Mouse (Mus musculus) ZHBTc4 (cell line): ENCODE data around the gene Tex14.
"Not testable (repeated sequence)": the region's sequence is repeated elsewhere in the genome, so short reads cannot be mapped to it uniquely, and the experiment has no call there.

Experiments used
- DNase-seq: peaks from one replicate; pipeline ENCODE4 v3.0.0-alpha.2; 2011; ENCODE audit warnings: low read depth, low spot score

Tex14 gene

DNA sequence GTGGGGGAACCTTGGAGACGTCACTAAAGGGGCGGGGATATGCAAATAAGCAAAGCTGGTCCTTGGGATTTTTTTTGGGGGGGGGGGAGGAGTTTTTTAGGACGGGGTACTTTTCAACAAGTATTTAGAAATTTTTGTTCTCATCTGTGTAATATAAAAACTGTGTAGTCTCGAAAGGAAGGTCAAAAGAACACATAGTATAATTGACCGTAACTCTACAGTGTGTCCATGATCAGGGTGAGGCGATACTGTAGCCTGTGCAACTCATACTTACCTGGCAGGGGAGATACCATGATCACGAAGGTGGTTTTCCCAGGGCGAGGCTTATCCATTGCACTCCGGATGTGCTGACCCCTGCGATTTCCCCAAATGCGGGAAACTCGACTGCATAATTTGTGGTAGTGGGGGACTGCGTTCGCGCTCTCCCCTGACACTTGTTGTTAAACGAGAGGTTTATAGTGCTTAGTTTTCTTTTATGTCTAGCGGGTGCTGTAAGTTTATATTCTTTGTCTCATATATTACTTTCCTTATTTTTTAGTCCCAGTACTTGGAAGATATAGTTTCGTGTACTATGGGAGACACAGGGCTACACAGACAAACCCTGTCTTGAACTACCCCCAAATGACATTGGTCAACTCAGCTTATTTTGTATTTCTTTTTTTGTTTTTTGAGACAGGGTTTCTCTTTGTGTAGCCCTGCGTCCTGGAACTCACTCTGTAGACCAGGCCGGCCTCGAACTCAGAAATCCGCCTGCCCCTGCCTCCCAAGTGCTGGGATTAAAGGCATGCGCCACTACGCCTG, 21.8 kb downstream of the Tex14 start:
- DNase-seq, result peak; percentile 92

DNA sequence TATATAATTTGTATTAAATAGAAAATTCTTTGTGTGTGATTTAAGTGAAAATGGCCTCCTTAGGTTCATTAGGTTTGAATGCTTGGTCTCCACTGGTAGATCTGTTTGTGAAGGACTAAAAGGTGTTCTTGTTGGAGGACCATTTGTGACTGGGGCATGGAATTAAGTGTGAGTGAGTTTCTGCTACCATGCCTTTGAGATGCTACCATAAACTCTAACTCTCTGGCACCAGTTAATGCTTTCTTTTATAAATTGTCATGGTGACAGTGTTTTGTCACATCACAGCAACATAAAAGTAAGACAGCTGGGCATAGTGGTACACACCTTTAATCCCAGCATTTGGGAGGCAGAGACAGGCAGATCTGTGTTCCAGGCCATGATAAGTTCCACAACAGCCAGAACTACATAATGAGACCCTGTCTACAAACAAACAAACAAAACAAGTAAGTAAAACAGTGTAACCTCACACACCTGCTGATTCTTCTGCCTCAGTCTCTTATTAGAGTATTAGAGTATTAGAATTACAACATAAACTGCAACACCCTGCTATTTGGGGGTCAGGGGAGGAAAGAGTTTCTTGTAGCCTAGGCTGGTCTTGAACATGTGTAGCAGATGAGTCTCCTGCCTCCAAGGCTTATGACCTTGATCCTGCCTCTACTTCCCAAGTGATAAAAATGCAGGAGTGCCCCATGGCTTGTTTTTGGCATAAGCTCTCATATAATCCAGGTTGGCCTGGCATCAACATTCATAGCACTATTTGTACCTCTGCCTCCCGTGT, 22.6 kb downstream of the Tex14 start:
- DNase-seq, result no peak

DNA sequence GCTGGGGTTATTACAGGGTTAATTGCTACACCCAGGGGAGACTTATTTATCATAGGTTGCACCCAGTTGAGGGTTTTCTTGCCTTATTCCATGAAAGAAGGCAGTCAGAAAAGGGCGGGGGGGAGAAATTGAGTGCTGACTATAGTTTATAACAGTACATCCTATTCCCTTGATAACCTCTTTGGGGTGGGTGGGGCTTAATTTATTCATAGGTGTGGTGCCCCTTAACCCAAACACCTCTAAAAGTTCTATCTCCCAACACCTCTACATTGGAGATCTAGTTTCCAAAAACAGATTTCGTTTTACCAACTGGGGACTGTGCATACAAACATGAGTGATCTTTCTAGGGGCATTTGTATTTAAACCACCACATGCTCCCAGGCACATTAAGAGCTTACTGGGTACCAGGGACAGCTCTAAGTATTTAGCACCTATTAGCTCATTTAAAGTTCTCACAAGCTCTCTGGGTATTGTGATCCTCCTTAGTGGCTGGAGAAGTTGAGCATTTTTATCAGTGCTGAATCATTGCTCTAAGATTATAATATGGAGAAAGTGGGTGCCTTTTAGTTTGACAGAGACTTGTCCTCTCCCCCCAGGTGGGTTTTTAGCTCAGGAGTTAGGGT, 23.3 kb downstream of the Tex14 start:
- no peak for DNase-seq

DNA sequence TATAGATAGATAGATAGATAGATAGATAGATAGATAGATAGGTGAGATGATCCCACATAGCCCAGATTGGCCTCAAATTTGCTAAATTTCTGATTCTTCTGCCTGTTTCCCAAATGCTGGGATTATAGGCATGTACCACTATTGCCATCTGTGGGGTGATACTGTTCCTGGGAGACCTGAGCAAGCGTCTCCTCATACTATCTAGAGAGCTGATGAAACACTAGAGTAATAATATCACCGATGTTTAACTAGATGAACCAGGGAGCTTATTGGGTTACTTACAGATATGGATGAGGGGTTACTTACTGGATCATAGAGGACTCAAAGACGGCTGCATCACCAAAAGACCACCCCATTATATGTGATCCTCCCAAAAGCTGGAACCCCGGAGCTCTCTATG, 24.5 kb downstream of the Tex14 start:
- DNase-seq, result no peak

DNA sequence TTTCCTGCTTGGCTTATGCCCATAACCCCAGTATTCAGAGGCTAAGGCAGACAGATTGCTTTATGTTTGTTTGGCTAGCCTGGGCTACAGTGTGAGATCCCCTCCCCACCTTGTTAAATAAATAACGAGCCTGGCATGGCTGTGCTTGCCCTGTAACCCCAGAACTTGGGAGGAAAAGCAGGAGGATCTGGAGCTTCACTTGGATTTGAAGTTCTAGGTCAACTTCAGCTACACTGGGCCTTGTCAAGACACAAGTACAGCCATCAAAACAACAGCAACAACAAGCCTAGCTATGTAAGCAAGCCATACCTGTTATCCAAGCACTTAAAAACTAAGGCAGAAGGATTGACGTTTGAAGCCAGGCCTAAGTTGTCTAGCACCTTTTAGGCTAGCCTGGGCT, 25.5 kb downstream of the Tex14 start:
- no peak for DNase-seq

DNA sequence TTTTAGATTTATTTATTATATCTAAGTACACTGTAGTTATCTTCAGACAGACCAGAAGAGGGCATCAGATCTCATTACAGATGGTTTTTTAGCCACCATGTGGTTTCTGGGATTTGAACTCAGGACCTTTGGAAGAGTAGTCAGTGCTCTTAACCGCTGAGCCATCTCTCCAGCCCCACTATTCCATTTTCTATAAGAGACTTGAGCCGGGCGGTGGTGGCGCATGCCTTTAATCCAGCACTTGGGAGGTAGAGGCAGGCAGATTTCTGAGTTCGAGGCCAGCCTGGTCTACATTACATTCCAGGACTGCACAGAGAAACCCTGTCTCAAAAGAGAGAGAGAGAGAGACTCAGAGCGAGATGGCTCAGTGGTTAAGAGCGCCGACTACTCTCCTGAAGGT, 26.9 kb downstream of the Tex14 start:
- DNase-seq, result not testable (repeated sequence)

DNA sequence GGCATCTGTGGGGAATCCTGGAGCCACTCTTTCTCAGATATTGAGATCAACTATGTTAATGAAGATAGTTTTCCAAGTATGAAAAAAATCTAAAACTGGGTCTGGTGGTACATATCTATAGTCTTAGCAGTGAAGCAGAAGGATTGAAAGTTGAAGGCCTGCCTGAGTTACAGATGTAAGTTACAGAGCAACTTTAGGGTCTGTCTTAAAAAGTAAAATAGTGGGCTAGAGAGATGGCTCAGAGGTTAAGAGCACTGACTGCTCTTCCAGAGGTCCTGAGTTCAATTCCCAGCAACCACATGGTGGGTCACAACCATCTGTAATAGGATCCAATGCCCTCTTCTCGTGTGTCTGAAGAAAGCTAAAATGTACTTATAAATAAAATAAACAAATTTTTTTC, 27.6 kb downstream of the Tex14 start:
- DNase-seq, result no peak

DNA sequence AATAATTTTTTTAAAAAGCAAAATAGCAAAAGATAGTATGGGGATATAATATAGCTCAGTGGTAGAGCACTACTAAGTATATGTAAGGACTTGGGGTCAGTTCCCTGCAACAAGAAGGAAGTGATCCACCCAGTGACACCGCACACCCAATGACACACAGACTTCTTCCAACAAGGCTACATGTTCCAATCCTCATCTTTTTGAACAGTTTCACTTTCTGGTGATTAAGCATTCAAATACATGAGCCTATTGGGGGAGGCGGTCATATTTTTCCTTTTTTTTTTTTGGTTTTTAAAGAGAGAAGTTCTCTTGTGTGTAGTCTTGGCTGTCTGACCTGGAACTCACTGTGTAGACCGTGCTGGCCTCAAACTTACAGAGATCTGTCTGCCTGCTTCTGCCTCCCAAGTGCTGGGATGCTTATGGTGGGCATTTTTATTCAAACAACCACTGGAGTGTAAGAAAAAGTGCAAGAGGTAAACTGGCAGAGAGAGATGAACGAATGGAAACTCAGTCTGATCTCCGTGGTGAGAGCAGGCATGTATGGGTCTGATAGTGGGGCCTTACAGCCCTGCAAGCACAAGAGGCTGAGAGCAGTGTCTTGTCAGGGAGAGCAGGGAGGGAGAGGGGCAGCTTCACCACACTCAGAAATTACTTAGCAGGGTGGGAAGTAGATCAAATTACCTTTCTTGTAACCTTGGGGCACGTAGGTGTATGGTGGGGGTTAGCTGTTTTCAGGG, 28.2 kb downstream of the Tex14 start:
- no peak for DNase-seq

DNA sequence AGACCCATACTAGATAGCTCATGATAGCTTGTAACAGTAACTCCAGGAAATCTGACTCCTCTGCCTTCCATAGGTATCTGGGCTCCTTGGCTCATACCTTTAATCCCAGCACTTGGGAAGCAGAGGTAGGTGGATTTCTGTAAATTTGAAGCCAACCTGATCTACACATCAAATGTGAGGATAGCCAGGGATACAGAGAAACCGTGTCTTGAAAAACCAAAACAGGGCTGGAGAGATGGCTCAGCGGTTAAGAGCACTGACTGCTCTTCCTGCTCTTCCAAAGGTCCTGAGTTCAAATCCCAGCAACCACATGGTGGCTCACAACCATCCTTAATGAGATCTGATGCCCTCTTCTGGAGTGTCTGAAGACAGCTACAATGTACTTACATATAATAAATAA, 30.2 kb downstream of the Tex14 start:
- DNase-seq, result not testable (repeated sequence)

DNA sequence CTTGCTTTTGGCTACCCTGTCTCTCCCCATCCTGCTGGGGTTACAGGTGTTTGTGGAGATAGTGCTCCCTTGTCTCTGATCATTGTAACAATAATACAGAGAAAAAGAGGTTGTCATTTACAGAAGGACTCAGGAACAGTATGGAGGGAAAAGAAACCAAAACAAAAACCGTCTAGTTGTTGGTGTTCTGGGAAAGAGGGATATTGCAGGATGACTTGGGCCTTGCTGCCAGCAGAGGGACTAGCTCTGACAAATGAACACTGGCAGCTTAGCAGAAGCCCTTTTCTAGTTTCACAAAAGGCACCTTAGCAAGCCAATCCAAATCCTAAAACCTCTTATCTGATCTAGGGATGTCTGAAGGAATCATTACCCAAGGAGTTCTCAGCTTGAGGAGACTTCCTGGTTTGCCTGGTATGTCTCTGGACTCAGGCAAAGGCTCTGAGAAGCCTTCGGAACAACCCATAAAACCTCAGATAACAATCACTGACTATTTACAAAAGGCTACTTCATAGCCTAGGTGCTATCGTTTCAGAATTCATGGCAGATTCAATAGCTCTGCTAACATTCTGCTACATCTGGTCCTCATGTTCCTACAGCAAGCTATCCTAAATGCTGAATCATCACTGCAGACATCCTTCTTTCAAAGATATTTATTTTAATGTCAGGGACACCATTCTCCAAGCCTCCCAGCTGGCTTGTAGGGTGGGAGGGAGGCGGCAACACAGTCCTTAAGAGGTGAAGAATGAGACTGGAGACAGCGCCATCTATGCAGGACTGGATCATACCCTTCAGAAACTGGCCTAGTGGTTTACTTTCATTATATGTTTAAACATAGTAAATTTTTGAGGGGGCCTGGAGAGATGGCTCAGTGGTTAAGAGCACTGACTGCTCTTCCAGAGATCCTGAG, 31.7 kb downstream of the Tex14 start:
- no peak for DNase-seq

DNA sequence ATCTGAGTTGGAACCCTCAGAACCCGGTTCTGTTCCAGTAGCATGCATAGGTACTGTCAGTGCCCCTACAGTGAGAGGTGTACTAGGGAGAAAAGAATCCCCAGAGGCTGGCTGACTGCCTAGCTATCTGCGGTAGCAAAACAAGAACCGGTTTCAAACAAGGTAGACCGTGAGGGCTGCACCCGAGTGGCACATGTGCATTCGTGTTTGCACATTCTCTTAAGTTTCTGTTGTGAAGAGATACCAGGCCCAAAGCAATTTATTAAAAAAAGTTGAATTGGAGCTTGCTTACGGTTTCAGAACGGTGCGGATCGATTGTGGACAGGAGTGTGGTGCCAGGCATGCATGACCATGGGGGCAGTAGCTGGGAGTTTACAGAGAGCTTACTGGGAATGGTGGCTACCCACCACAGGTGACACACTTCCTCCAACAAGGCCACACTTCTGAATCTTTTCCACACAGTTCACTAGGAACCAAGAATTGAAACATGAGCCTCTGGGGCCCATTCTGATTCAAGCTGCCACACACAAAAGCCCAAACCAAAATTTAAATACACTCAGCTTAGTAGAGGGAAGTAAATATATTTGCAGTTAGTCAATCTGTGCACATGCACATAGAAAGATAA, 35.0 kb downstream of the Tex14 start:
- no peak for DNase-seq

DNA sequence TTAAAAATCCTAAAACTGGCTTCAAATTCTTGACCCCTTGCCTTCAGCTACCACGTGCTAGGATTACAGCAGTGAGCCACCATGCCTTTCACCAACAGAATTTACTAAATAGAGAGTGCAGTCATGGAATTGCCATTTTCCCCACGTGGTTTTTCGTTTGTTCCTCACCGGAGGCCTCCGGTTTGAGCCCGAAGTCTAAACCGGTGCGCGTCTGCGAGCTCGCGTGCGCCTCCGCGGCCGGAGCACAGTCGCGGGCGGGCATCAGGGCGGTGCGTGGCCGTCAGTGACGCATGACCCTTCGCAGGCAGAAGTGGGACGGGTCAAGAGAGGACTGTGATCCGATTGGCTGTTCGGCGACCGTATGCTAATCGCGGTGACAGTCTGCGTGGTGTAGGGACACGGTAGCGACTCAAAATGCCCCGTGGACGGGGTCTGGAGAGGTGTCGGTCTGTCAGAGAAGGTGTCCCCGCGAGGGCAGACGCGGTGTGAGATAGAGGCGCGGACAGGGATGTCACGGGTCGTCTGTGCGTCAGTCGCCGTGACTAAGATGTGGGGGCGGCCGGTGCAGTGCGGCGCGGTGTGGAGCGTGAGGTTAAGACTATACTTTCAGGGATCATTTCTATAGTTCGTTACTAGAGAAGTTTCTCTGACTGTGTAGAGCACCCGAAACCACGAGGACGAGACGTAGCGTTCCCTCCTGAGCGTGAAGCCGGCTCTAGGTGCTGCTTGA, 37.9 kb downstream of the Tex14 start:
- peak; percentile 82 for DNase-seq

DNA sequence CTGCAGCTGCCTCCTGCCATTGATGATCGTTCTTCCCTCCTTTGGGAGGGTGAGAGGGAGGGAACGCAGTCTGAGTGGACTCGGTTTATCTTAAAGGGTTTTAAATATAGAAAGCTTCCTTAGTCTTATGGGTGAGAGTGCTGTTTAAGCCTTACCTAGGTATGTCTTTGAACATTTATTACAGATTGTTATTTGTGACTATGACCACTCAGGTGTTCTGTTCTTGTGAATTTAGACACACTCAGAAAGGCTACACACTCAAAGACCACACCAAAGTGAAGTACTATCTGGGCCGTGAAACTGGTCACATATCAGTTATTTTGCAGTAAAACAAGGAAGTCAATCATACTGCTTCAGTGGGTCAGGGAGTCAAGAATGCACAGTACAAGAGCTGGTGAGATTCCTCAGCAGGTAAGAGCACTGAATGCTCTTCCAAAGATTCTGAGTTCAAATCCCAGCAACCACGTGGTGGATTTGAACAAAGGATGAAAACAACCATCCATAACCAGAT, 38.6 kb downstream of the Tex14 start:
- DNase-seq, result peak; percentile 92

DNA sequence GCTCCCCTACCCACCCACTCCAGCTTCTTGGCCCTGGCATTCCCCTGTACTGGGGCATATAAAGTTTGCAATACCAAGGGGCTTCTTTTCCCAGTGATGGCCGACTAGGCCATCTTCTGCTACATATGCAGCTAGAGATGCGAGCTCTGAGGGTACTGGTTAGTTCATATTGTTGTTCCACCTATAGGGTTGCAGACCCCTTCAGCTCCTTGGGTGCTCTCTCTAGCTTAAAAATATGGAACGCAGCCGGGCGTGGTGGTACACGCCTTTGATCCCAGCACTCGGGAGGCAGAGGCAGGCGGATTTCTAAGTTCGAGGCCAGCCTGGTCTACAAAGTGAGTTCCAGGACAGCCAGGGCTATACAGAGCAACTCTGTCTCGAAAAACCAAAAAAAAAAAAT, 39.2 kb downstream of the Tex14 start:
- DNase-seq, result not testable (repeated sequence)

DNA sequence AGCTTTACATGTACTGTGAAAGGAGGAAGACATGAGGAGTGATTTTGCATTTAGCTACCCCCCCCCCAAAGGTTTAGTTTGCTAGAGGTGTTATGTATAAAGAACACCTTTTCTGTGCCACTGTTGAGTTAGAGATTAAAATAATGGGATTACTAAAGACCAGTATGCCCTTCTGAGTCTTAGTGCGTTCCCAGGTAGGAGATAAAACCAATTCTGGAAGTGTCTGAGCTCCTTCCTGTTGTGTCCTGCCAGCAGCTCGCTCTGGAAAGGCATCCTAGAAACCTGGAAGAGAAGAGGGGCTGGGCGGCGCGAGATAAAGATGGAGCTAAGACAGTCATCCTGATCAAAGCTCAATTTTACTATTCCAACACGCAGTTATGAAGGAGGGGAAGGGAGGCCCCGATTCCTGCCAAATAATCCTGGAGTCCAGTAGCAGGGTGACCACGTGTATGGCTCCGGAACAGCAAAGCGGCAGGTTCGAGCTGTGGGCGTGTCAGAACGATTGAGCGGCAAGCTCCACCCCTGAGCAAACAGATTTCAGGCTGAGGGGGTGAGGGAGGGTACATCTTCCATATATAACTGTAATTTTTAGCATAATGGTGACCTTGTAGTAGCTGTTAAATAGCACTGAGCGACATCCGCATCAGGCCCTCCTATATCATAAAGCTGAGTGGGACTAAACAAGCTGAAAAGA, 40.0 kb downstream of the Tex14 start:
- DNase-seq, result peak; percentile 65

DNA sequence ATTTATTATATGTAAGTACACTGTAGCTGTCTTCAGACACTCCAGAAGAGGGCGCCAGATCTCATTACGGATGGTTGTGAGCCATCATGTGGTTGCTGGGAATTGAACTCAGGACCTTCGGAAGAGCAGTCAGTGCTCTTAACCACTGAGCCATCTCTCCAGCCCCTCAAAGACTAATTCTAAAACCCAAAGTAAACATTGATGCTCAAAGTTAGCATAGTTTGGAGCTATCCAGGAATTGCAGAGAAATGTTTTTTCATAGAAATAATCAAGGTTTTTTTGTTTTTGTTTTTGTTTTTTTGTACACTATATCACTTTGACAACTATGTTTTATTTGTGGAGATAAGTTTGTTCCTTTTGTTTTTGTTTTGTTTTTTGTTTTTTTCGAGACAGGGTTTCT, 40.7 kb downstream of the Tex14 start:
- DNase-seq, result not testable (repeated sequence)

DNA sequence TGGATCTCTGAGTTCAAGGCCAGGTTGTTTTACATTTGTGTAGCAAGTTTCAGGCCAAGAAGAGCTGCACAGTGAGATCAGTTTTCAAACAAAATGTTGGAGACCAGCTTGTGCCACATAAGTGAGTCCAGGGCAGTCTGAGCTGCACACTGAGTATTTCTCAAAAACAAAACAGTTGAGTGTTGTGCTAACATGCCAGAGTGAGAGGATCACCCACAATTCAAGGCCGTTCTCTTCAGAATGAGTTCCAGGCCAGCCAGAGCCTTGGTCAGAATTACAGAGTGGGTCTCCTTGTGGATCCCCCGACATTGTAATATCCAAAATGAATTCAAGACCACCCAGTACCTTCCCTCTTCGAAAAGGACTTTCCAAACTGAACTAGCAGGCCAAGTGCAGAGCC, 41.3 kb downstream of the Tex14 start:
- DNase-seq, result no peak

DNA sequence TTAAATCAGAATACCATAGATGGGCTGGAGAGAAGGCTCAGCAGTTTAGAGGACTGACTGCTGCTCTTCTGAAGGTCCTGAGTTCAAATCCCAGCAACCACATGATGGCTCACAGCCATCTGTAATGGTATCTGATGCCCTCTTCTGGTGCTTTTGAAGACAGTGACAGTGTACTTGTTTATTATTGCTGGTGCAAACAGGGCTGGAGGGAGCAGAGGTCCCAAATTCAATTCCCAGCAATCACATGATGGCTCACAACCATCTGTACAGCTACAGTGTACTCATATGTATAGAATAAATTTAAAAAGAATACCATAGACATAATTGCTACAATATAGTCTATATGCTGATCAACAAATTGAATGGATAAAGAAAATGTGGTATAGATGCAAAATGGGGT, 42.6 kb downstream of the Tex14 start:
- no peak for DNase-seq

DNA sequence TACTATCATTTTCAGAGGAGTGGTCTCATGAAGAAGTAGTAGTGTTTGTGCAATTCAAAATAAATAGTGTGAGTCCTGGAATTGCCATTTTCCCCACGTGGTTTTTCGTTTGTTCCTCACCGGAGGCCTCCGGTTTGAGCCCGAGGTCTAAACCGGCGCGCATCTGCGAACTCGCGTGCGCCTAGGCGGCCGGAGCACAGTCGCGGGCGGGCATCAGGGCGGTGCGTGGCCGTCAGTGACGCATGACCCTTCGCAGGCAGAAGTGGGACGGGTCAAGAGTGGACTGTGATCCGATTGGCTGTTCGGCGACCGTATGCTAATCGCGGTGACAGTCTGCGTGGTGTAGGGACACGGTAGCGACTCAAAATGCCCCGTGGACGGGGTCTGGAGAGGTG, 43.2 kb downstream of the Tex14 start:
- peak; percentile 79 for DNase-seq
